Mouse (Mus musculus) adrenal gland, adult 8-10 months (tissue): ENCODE data around the gene Gm11077. TPM values are rescaled to one million over a fixed set of nuclear protein-coding genes. Genes with fewer than 3 reads are reported as not detected.
A peak's percentile ranks its signal among the peaks of the same experiment; 100 is the strongest.

Experiments
- DNase-seq: peaks from one replicate; pipeline ENCODE4 v3.0.0; 2022
- total RNA-seq, 4 experiments: library from RNA; stranded (reverse); gene quantifications; 2 replicates each; pipeline ENCODE4 v1.2.4; 2022

Gm11077 gene
- total RNA-seq, result not detected

DNA sequence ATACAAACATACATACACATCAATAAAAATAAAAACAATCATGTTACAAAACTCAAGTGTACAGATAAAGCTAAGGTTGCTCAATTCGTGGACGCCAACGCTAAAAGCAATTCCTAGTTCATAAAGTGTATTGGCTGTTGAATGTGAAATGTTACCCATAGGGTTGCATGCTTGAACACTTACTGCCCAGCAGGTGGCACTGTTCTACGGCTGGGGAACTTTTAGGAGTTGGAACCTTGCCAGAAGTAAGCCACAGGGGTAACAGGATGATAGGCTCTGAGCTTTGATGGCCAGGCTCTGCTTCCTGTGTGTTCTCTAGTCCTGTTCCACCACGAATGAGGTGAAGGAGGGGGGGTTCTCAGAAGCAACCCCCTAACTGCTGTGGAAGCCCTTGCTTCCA lies at the start of gene Gm11077:
TSS of gene Gm11077 (plus strand) at position 13 of the 400 bp plus-strand sequence.
- DNase-seq, result no peak

- no peak for DNase-seq
Measured at GRCm38 (mm10) chr6:140680713-140681112, 48.4 kb upstream of the Gm11077 start.

GRCm38 (mm10) chr6:140682829-140683228 lies 46.3 kb upstream of the Gm11077 start:
- DNase-seq, result no peak

DNA sequence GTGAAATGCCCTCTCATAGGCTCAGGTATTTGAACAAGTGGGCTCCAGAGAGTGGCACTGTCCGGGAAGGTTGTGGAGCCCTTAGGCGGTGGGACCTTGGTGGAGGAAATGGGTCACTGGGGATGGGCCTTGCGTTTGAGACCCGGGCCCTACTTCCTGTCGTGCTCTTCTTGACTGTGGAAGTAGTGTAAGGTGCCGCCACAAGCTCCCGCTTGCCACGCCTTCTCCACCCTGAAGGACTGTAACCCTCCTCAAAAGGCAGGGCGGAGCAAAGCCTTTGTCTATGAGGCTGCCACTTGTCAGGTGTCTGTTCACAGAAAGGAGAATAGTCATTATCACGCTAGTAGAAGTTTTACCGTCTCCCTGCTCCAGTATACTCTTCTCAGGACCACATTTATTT lies 44.7 kb upstream of the Gm11077 start:
- DNase-seq, result no peak

GRCm38 (mm10) chr6:140689617-140690404 lies 39.3 kb upstream of the Gm11077 start:
- no peak for DNase-seq

DNA sequence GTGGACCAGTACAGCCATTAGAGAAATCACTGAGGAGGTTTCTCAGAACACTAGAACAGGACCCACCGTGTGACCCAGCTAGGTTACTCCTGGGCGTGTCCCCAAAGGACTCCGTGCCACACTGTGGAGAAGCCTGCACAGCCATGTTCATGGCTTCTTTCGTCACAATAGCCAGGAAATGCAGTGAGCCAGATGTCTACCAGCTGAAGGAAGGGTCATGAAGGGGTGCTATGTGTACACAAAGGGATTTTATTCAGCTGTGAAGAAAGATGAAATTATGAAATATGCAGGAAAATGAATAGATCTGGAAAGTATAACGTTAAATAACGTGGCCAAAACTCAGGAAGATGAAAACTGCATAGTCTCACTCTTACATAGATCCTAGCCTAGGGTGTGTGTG lies 36.9 kb upstream of the Gm11077 start:
- no peak for DNase-seq

- DNase-seq, result no peak
Measured at GRCm38 (mm10) chr6:140696192-140696879, 32.7 kb upstream of the Gm11077 start.

DNA sequence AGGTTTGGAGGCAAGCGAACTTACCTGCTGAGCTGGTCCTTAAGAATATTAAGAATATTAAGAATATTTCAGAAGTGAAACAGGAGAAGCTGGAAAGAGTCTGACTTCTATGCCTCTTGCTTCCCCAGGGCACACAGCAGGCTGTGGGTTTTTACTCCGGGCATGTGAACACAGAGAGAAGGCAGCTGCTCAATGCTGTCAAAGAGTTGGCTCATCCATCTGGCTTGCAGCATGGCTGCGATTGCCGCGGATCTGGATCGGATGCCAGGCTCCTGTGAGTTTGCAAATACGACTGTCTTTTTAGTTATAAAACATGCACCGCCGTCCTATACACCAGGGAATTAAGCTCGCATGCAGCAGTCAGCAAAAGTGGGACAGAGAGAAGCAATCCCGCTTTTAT lies 31.1 kb upstream of the Gm11077 start:
- peak; percentile 14 for DNase-seq

DNA sequence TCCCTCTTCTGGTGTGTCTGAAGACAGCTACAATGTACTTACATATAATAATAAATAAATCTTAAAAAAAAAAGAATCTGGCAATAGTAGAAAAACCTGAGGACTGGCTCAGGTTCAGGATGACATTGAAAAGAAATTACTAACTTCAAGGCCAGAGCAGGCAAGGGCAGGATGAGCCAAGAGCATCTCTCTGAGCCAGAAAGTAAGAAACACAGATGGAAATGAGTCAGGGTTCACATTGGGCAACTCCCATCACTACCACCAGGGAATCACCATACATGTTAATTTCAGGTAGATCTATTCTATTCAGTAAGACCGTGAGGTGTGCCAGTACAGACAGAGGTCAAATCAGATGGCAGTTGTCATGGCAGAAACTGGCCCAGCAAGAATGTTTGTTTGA lies 30.5 kb upstream of the Gm11077 start:
- peak; percentile 35 for DNase-seq

GRCm38 (mm10) chr6:140701259-140701658 lies 27.8 kb upstream of the Gm11077 start:
- no peak for DNase-seq

DNA sequence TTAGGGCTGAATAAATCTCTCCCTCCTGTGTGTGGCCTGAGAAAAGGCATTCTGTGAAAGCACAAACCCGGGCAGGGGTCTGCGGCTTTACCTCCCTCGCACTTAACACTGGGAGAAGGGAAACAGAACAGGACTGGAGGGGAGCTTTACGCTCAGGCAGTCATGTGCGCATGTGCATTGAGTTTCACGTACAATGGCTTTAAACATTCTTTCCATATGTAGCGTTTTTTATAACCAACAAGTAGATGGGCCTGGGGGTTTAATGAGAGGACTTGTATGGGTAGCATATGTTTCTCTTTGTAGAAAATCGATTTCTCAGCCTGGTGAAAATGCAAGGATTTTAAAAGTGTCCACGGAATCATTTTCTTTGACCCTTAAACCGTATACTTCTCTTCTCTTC lies 24.0 kb upstream of the Gm11077 start:
- DNase-seq, result no peak

GRCm38 (mm10) chr6:140706056-140706455 lies 23.0 kb upstream of the Gm11077 start:
- no peak for DNase-seq

- no peak for DNase-seq
Measured at GRCm38 (mm10) chr6:140708059-140708458, 21.0 kb upstream of the Gm11077 start.

DNA sequence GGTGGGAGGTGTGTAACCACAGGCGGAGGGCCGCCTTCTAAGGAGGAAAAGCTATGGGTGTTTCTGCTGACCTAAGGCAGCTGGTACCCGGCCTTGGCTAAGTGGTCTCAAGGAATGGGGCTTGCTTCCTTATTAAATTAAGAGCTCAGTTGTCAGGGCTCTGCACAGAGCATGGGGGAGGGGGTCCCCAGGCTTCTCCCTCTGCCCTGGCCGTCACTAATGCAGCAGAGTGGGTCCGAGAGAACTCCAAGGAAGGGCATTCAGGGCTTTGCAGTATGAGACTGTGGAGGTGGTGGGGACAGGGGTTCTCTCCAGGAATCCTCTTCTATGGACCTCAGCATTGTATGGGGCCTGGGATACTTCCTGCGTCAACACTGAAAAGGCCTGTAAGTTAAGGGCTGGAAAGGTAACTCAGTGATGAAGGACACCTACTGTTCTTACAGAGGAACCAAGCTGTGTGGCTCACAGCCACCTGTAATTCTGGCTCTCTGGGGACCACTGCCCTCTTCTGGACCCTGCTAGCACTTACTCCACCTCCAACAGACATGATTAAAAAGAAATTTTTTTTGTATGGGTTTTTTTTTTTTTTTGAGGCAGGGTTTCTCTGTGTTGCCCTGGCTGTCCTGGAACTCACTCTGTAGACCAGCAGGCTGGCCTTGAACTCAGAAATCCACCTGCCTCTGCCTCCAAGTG lies 19.5 kb upstream of the Gm11077 start:
- DNase-seq, result no peak

GRCm38 (mm10) chr6:140712754-140713153 lies 16.3 kb upstream of the Gm11077 start:
- peak; percentile 29 for DNase-seq

DNA sequence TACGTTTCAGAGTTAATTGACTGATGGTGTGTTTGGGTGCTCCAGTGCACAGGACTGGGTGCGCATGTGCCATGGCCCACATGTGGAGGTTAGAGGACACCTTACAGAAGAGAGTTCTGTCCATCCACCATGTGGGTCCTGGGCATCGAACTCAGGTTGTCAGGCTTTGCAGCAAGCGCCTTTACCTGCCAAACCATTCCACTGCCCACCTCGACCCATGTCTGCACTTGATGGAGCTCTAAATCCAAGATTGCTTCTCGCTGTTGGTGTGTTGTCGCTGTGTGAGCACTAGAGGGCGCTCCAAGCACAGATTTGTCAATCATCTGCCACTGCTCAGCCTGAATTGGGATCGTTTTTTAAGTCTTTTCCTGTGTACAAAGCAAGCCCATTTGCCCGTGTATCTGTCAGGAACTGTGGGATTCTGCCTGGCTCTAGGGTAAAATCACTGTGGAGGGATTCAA lies 14.1 kb upstream of the Gm11077 start:
- peak; percentile 26 for DNase-seq

GRCm38 (mm10) chr6:140722058-140722457 lies 7.0 kb upstream of the Gm11077 start:
- no peak for DNase-seq

DNA sequence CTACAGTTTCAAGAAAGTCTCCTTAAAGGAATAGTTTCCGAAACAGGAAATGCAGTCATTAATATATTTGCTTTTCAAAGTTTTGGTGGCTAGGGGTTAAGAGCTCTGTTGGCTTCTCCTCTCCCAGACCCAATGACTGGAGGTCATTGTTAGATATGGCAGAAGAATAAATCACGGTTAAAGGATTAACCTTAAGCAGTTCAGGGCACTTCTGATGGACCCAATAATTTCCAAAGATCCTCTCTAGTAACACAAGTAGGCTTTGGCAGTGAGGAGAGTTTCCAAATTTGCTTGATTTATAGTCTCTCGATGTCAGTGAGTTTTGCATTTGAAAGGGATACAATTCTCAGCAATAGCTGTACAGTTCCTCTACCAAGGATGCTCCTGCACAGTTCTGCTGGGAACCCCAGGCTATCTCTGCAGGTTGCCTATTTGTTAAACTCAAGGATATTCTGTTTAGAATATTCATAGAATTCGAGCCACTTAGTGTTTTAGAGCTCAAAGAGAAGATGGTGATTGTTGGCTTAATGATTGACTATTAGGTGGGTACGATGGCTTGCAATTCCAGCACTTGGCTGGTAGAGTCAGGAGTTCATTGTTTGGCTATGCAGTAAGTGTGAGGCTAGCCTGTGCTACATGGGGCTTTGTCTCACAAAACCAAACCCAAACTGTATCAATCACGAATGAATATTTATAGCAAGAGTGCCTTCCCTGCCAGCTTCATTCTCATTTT lies 1.8 kb downstream of the Gm11077 start:
- DNase-seq, result no peak

DNA sequence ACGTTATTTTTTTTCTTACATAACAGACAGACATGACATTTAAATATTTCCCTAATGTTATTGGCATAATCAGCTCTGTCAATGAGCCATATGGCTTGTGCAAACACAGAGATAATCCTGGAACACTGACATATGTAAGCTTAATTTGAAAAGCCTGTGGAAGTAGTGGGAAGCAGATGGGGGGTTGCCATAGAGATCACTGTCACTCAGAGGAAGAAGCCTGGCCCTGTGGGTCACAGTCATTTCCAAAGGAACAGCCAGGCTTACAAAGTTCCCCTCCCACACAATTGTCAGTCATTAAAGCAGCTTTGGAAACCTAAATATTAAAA lies 2.3 kb downstream of the Gm11077 start:
- no peak for DNase-seq

DNA sequence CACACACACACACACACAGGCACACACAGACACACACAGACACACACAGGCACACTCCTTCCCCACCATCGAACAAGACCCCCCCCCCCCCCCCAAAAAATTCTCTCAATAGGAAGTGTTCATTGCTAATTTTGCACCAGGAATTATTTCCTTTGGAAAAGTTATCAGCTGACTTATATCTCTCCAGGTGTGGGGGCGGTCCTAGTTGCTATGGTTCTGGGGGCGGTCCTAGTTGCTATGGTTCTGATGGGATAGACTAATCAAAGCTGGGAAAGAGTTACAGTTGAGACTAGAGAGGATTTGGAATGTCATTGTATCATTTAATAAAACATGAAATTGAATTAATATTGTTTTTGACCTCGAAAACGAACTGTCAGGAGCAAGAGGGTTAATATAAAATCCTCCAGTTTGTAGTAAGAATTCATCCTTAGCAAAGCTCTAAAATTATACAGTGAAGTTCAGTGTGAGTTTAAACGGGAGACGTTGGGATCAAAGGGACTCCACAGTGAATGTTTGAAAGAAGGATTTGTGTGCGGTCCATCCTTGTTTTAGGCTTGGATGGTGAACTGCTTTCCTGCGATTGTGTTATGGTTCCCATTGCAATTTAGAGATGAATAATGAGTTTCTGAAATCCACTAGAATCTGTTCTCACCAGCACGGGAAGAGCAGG lies 4.0 kb downstream of the Gm11077 start:
- DNase-seq, result no peak

- DNase-seq, result no peak
Measured at GRCm38 (mm10) chr6:140733641-140733986, 4.5 kb downstream of the Gm11077 start.

DNA sequence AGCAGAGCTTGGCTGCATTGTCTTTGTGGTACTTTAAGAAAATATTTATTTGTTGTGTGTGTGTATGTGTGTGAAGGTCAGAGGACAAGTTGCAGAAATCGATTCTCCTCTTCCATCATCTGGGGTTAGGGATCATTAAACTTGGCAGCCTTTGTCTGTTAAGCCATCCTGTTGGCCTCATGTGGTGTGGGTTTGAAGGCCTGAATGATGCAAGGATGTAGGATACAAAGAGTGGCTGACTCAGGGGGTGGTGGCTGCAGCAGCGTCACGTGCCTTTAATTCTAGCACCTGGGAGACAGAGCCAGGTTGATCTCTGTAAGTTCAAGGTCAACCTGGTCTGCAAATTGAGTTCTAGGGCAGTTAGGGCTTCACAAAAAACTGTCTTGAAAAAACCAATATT lies 16.5 kb downstream of the Gm11077 start:
- peak; percentile 9 for DNase-seq
